Mouse (Mus musculus): ENCODE measurements around the gene Rpl38.

DNA sequence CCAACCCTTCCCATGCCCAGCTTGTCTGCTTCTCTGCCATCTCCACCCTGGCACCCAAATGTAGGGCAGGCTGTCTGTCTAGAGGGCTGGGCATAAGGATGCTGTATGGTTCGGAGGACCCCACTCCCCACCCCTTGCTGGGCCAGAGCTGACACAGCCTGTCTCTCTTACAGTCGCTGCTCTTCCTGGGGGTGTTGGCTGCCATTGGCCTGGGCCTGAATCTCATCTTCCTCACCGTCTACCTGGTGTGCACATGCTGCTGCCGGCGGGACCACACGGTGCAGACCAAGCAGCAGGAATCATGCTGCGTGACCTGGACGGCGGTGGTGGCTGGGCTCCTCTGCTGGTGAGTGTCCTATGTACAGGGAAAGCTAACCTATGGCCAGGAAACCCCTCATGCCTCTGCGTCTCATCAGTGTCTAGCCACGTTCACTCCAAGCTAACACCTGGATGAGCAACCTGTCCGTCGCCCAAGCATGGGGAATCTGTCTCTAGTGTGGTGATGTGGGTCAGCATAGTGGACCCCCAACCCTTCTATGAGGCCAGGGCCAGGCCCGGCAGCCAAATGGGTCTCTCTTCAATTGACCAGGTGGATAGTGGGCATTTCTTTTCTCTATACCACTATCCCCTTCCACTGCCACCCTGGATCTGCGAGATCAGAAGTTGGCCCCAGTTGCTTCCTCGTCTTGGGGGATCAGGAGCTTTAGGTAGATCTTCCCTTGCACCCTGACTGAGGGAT, 18.1 kb downstream of the Rpl38 start:
- TF ChIP-seq CTCF (IDR thresholded peaks at IDR 0.05) (no peak), EP300 (IDR thresholded peaks at IDR 0.05) (no peak)
